Mouse (Mus musculus): ENCODE data around the gene Vegfa.

GRCm38 (mm10) chr17:46076260-46076551 lies 44.0 kb upstream of the Vegfa start:
- TF ChIP-seq UBTF (IDR thresholded peaks at IDR 0.05; ENCODE audit: low read depth, low read length), result no peak
- TF ChIP-seq EP300 (IDR thresholded peaks at IDR 0.05; ENCODE audit: low read length), result no peak
